Mouse (Mus musculus): ENCODE measurements around the gene Neurl4. TPM values are rescaled to one million over a fixed set of nuclear protein-coding genes. Genes with fewer than 3 reads are reported as not detected.
"Not testable (repeated sequence)": the region's sequence is repeated elsewhere in the genome, so short reads cannot be mapped to it uniquely, and the experiment has no call there.

The Neurl4 gene
- polyA plus RNA-seq, 1 experiment from 2014 or later: 29.0 TPM

DNA sequence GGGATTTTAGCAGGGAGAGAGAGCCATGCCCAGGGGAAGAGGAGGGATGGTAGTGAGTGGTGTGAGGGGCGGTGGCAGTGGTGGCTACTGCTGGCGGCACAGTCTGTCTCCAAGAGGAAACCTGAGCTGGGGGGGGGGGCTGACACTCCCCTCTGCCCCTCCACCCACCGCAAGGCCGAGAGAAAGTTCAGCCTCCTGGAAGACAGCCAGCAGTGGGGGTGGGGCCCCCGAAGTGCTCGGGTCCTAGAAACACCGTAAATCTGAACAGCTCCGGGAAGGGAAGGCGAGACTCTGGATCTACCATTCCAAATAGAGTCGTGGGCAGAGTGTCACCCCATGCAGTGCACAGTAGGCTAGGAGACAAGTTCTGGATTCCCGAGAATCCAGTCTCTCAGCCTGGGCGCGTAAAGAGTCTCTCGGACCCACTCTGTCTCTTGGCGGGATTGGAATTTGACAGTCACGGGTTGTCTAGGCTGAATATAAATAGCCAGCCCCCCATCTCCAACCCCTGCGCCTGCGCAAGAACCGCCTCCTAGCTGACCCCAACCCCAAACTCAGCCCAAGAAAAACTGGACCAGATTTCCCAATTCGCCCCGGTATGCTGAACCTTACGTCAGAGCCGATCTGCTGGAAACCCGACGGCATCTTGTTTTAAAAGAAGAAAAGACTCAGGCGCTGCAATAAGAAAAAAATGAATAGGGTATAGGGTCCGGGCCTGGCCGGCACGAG, 46.6 kb downstream of the Neurl4 start:
- Histone ChIP-seq H3K27ac (replicated peaks; ENCODE audit: low read depth, low read length) (no peak overlapping the region), H3K4me3 (replicated peaks; ENCODE audit: low read depth, low read length) (peak overlapping the region; percentile 41), H3K4me2 (ENCODE audit: low read length) (peak overlapping the region; percentile 56), H3K9me3 (ENCODE audit: control insufficient read depth, low read length) (no peaks in the 10 kb centered on the region), H3K9ac (replicated peaks; ENCODE audit: low read length) (peak overlapping the region; percentile 29; the same call in 1 of the 2 replicates), H3K36me3 (ENCODE audit: control insufficient read depth, insufficient read depth, low read length) (0 out of 2 replicates have a peak, but pooled peaks cover 2% of the 10 kb centered on the region), H3K4me1 (ENCODE audit: control insufficient read depth, insufficient read depth, low read length) (peaks cover 9% of the 10 kb centered on the region), H3K27me3 (ENCODE audit: control insufficient read depth, insufficient read depth, low read length) (peaks cover 5% of the 10 kb centered on the region; the same call in 1 of the 2 replicates)
- ATAC-seq (ENCODE audit: low FRiP score, low TSS enrichment): peak; percentile 44; the same call in 1 of the 2 replicates
- 2% methylated on average over 29 of the region's 29 CpGs for WGBS
- DNase-seq: peak; percentile 47

DNA sequence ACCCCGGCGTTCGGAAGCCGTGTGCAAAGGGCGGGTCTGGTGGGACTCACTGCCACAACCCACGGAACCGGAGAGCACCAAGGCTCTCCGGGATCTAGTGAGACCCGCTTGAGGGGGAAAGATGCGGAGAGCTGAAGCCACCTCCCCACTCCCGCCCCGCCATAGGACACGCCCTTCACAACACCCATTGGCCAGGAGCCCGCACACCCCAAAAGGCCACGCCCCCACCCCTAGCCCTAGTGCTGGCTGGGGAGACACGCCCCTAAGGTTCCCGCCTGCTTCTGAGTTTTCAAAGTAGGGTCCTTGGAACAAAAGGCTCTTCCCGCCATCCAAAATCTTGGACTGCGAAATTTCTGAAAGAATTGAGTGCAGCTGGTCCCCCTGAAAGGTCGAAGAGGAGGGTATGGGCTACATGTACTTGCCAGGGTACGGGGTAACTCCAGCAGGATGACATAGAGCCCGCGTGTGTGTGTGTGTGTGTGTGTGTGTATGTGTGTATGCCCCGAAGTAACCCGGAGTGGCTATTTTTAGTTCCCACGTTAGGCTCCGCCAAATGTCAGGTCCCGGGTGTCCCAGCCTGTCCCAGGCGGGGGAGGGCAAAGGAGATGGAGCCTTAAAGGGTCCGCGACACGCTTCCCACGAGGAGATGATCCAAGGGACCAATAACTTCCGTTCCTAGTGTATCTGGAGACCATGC, 47.3 kb downstream of the Neurl4 start, which contains the start of gene Slc2a4:
Slc2a4 (minus strand) TSS at position 123 of the 697 bp plus-strand sequence.
- Histone ChIP-seq H3K4me1 (ENCODE audit: control insufficient read depth, insufficient read depth, low read length) (peaks cover 9% of the 10 kb centered on the region), H3K4me2 (ENCODE audit: low read length) (peak within 1 kb of the TSS; percentile 56), H3K27me3 (ENCODE audit: control insufficient read depth, insufficient read depth, low read length) (peaks cover 5% of the 10 kb centered on the region; the same call in 1 of the 2 replicates), H3K9me3 (ENCODE audit: control insufficient read depth, low read length) (no peaks in the 10 kb centered on the region), H3K9ac (replicated peaks; ENCODE audit: low read length) (peak within 1 kb of the TSS; percentile 29; the same call in 1 of the 2 replicates), H3K36me3 (ENCODE audit: control insufficient read depth, insufficient read depth, low read length) (0 out of 2 replicates have a peak, but pooled peaks cover 2% of the 10 kb centered on the region), H3K4me3 (replicated peaks; ENCODE audit: low read depth, low read length) (peak within 1 kb of the TSS; percentile 41), H3K27ac (replicated peaks; ENCODE audit: low read depth, low read length) (0 out of 2 replicates have a peak within 1 kb of the TSS, but pooled peaks have one; percentile 13)
- ATAC-seq (ENCODE audit: low FRiP score, low TSS enrichment) (peak; percentile 92), DNase-seq (peak; percentile 91)
- 0% methylated on average over 34 of the region's 34 CpGs for WGBS

DNA sequence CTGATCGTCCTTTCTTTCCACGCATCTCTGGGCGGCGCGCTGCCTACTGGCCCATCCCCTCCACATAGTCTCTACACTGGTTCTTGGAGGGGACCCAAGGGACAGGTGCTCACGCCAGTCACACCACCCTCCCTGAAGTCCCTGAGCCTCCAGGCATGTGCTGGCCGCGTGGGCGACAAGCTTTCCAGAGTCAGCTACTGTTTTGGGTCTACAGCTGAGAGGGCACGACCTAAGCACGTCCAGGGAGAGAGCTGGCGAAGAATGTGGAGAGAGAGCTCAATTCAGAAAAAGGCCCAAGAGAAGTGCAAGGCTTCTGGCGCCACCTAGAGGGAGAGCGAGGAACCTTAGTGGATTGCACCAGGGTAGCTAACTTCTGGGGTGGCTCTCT, 47.9 kb downstream of the Neurl4 start:
- Histone ChIP-seq H3K4me3 (replicated peaks; ENCODE audit: low read depth, low read length) (peak overlapping the region; percentile 41), H3K27ac (replicated peaks; ENCODE audit: low read depth, low read length) (0 out of 2 replicates have a peak overlapping the region, but pooled peaks have one; percentile 13), H3K27me3 (ENCODE audit: control insufficient read depth, insufficient read depth, low read length) (peaks cover 5% of the 10 kb centered on the region; the same call in 1 of the 2 replicates), H3K4me2 (ENCODE audit: low read length) (peak overlapping the region; percentile 56), H3K36me3 (ENCODE audit: control insufficient read depth, insufficient read depth, low read length) (0 out of 2 replicates have a peak, but pooled peaks cover 2% of the 10 kb centered on the region), H3K4me1 (ENCODE audit: control insufficient read depth, insufficient read depth, low read length) (peaks cover 9% of the 10 kb centered on the region), H3K9me3 (ENCODE audit: control insufficient read depth, low read length) (no peaks in the 10 kb centered on the region), H3K9ac (replicated peaks; ENCODE audit: low read length) (no peak overlapping the region; the same call in 1 of the 2 replicates)
- DNase-seq (peak; percentile 89), ATAC-seq (ENCODE audit: low FRiP score, low TSS enrichment) (peak; percentile 51)
- 0% methylated on average over 14 of the region's 14 CpGs for WGBS

DNA sequence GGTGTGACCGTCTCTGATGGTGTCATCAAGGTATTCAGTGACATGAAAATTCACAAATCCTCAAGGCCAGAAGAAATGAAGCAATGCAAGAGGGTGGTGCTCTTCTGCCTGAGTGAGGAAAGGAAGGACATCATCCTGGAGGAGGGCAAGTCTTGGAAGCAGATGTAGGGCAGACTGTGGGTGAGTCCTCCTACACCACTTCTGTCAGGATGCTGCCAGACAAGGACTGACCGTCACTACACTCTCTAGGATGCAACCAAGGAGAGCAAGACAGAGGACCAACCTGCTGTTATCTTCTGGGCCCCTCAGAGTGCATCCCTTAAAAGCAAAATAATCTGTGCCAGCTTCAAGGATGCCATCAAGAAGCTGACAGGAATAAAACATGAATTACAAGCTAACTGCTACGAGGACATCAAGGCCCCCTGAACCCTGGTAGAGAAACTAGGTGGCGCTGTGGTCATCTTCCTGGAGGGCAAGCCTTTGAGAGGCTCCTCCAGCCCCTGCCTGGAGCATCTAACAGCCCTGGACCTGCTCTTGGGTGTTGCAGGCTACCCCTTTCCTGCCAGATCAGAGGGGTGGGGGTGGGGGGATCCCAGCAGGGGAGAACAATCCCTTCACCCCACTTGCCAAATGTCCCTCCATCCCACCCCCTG, 50.1 kb downstream of the Neurl4 start:
- Histone ChIP-seq H3K4me1 (ENCODE audit: control insufficient read depth, insufficient read depth, low read length) (peaks cover 9% of the 10 kb centered on the region), H3K27ac (replicated peaks; ENCODE audit: low read depth, low read length) (no peak overlapping the region), H3K9me3 (ENCODE audit: control insufficient read depth, low read length) (no peaks in the 10 kb centered on the region), H3K9ac (replicated peaks; ENCODE audit: low read length) (no peak overlapping the region), H3K36me3 (ENCODE audit: control insufficient read depth, insufficient read depth, low read length) (no peaks in the 10 kb centered on the region), H3K4me3 (replicated peaks; ENCODE audit: low read depth, low read length) (no peak overlapping the region), H3K4me2 (ENCODE audit: low read length) (no peak overlapping the region), H3K27me3 (ENCODE audit: control insufficient read depth, insufficient read depth, low read length) (peaks cover 5% of the 10 kb centered on the region; the same call in 1 of the 2 replicates)
- 50% methylated on average over 4 of the region's 4 CpGs for WGBS
- DNase-seq: peak; percentile 4
- ATAC-seq (ENCODE audit: low FRiP score, low TSS enrichment): no peak

DNA sequence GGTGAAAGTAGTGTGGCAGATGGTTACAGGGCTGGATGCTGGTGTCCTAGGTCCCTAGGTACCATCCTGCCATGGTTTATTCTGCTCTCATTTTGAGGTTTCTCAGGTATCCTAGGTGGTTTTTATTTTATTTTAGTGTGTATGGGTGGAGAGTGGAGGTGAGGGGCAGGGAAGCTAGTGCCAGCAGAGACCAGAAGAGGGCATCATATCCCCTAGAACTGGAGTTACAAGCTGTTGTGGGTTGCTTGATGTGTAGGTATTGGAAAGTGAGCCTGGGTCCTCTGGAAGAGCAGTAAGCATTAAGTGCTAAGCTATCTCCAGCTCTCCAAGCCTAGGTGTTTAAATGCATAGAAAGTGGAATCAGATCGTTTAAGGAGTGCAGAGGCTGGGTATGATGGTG, 51.4 kb downstream of the Neurl4 start:
- no peaks in the 10 kb centered on the region for H3K9me3 ChIP-seq (ENCODE audit: control insufficient read depth, low read length)
- H3K4me3 ChIP-seq (replicated peaks; ENCODE audit: low read depth, low read length): no peak overlapping the region
- DNase-seq (no peak), ATAC-seq (ENCODE audit: low FRiP score, low TSS enrichment) (no peak)
- H3K9ac ChIP-seq (replicated peaks; ENCODE audit: low read length): no peak overlapping the region
- no peaks in the 10 kb centered on the region for H3K36me3 ChIP-seq (ENCODE audit: control insufficient read depth, insufficient read depth, low read length)
- H3K4me2 ChIP-seq (ENCODE audit: low read length): no peak overlapping the region
- WGBS: 31% methylated on average over 1 of the region's 1 CpGs
- H3K4me1 ChIP-seq (ENCODE audit: control insufficient read depth, insufficient read depth, low read length): peaks cover 9% of the 10 kb centered on the region
- H3K27me3 ChIP-seq (ENCODE audit: control insufficient read depth, insufficient read depth, low read length): peaks cover 5% of the 10 kb centered on the region; the same call in 1 of the 2 replicates
- H3K27ac ChIP-seq (replicated peaks; ENCODE audit: low read depth, low read length): no peak overlapping the region

DNA sequence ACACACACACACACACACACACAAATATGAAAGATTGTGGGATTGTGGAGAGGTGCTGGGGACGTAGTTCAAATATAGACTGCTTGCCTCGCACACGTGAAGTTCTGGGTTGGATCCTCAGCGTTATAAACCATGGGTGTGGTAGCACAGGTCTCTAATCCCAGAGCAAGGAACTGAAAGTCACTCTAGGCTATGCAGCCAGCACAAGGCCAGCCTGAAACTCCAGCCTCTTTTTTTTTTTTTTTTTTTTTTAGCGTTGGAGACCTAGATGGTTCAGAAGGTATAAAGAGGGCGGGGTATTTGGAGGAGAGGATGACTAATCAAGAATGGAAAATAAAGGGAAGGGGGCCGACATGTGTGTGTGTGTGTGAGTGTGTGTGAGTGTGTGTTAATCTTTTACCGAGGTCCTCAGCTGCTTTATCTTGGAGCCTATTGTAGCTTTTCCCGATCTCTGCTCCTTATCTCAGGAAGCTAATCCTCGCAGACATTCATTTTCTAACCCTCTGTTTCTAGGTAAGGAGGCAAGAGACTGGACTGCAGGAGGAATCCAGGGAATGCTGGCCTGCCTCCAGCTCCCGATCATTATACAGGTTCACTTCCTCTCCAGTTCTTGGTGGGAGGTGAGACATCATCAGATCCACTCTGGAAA, 52.5 kb downstream of the Neurl4 start:
- Histone ChIP-seq H3K27me3 (ENCODE audit: control insufficient read depth, insufficient read depth, low read length) (no peaks in the 10 kb centered on the region), H3K9ac (replicated peaks; ENCODE audit: low read length) (no peak overlapping the region), H3K36me3 (ENCODE audit: control insufficient read depth, insufficient read depth, low read length) (no peaks in the 10 kb centered on the region), H3K4me3 (replicated peaks; ENCODE audit: low read depth, low read length) (no peak overlapping the region), H3K4me2 (ENCODE audit: low read length) (no peak overlapping the region), H3K27ac (replicated peaks; ENCODE audit: low read depth, low read length) (no peak overlapping the region), H3K4me1 (ENCODE audit: control insufficient read depth, insufficient read depth, low read length) (peaks cover 5% of the 10 kb centered on the region; the same call in 1 of the 2 replicates), H3K9me3 (ENCODE audit: control insufficient read depth, low read length) (no peaks in the 10 kb centered on the region)
- DNase-seq (no peak), ATAC-seq (ENCODE audit: low FRiP score, low TSS enrichment) (no peak)
- WGBS: 68% methylated on average over 11 of the region's 11 CpGs

DNA sequence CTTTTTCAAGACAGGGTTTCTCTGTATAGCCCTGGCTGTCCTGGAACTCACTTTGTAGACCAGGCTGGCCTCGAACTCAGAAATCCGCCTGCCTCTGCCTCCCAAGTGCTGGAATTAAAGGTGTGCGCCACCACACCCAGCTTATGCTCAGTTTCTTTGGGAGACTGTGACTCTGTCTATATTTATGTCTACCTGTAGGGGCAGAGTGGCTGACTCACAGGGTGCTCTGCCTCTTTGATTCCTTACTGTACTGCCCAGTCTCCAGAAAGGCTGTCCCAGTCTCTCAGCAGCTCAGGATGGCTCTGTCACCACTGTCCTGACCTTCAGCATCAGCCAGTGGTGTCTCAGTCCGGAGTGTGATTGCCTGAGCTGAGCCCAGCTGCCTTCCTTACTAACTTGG, 54.7 kb downstream of the Neurl4 start:
- not testable (repeated sequence) for H3K4me2 ChIP-seq (ENCODE audit: low read length); H3K4me1 ChIP-seq (ENCODE audit: control insufficient read depth, insufficient read depth, low read length); H3K27me3 ChIP-seq (ENCODE audit: control insufficient read depth, insufficient read depth, low read length); DNase-seq; H3K4me3 ChIP-seq (replicated peaks; ENCODE audit: low read depth, low read length); ATAC-seq (ENCODE audit: low FRiP score, low TSS enrichment); H3K27ac ChIP-seq (replicated peaks; ENCODE audit: low read depth, low read length); H3K9me3 ChIP-seq (ENCODE audit: control insufficient read depth, low read length); H3K36me3 ChIP-seq (ENCODE audit: control insufficient read depth, insufficient read depth, low read length); H3K9ac ChIP-seq (replicated peaks; ENCODE audit: low read length)
- whole genome bisulfite sequencing: 80% methylated on average over 4 of the region's 4 CpGs

DNA sequence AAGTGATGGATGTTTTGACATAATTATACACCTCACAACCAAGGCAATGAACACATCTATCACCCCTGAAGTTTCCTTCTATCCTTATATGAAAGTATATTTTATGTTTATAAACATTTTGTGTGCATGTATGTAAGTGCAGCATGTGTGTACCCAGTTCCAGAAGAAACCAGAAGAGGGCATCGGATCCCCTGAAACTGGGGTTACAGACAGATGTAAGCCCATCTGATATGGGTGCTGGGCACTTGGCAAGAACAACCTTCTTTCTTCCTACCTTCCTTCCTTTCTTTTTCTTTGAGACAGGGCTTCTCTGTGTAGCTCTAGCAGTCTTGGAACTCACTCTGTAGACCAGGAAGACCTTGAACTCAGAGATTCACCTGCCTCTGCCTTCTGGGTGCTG, 55.3 kb downstream of the Neurl4 start:
- no peak overlapping the region for H3K9ac ChIP-seq (replicated peaks; ENCODE audit: low read length)
- H3K27me3 ChIP-seq (ENCODE audit: control insufficient read depth, insufficient read depth, low read length): no peaks in the 10 kb centered on the region
- DNase-seq: no peak
- H3K36me3 ChIP-seq (ENCODE audit: control insufficient read depth, insufficient read depth, low read length): no peaks in the 10 kb centered on the region
- H3K9me3 ChIP-seq (ENCODE audit: control insufficient read depth, low read length): no peaks in the 10 kb centered on the region
- H3K4me2 ChIP-seq (ENCODE audit: low read length): no peak overlapping the region
- 77% methylated on average over 1 of the region's 1 CpGs for WGBS
- no peak overlapping the region for H3K27ac ChIP-seq (replicated peaks; ENCODE audit: low read depth, low read length)
- H3K4me3 ChIP-seq (replicated peaks; ENCODE audit: low read depth, low read length): no peak overlapping the region
- no peaks in the 10 kb centered on the region for H3K4me1 ChIP-seq (ENCODE audit: control insufficient read depth, insufficient read depth, low read length)
- no peak for ATAC-seq (ENCODE audit: low FRiP score, low TSS enrichment)

Measured in midbrain, embryonic 14.5 days (tissue).